Mouse (Mus musculus) ES-Bruce4 (cell line): ENCODE results near the gene Cdk12.

Experiments
- EP300 ChIP-seq: IDR thresholded peaks from 2 replicates; pipeline ENCODE4 v1.6.1; 2011; ENCODE audit warnings: low read depth, low read length; ENCODE audit not compliant: insufficient read depth
- POLR2A ChIP-seq: IDR thresholded peaks from one replicate; pipeline ENCODE4 v1.8.1; 2011; ENCODE audit warnings: low read length; ENCODE audit not compliant: insufficient read depth

GRCm38 (mm10) chr11:98247325-98247724 lies 44.5 kb downstream of the Cdk12 start:
- TF ChIP-seq POLR2A: no peak
- no peak for TF ChIP-seq EP300
